15 mouse cellular contexts compared by ENCODE assay signal in genomic region chr9:57597929-57598382, GRCm38 (mm10). TPM values are rescaled to one million over a fixed set of nuclear protein-coding genes. Genes with fewer than 3 reads are reported as not detected.
A peak's percentile ranks its signal among the peaks of the same experiment; 100 is the strongest.
DNase-seq lines count a peak whose midpoint lies in the region; ATAC-seq and TF ChIP-seq lines count a peak whose summit lies in the region.
"Had no signal": no experiment of that assay in that cellular context is flagged by ENCODE, and none has a peak within 500 bp of the region (broad histone marks: within the 10 kb centered on the region; RNA-seq: fewer than 3 reads in every experiment).

No protein-coding gene starts in this region.

- intact Hi-C loops in gastrocnemius, adult 2 months (cut with DNase I), result no loop called here

- 30% methylated on average over 4 of the region's 4 CpGs for WGBS in limb, embryonic 12.5 days
- 26% methylated on average over 4 of the region's 4 CpGs for WGBS in limb, embryonic 10.5 days
- WGBS in hindbrain, embryonic 11.5 days, result 17% methylated on average over 4 of the region's 4 CpGs
- 46% methylated on average over 4 of the region's 4 CpGs for WGBS in neural tube, embryonic 11.5 days

- no peaks in the 10 kb centered on the region for H3K9me3 ChIP-seq in limb, embryonic 12.5 days
- no peaks in the 10 kb centered on the region for H3K9me3 ChIP-seq in limb, embryonic 10.5 days (replicated peaks)
- H3K9me3 ChIP-seq in hindbrain, embryonic 11.5 days (ENCODE audit: control insufficient read depth, low read length), result no peaks in the 10 kb centered on the region
- H3K9me3 ChIP-seq in neural tube, embryonic 11.5 days (ENCODE audit: control insufficient read depth, low read length), result no peaks in the 10 kb centered on the region

- peak; percentile 38 for DNase-seq in embryo, embryonic 10 days (ENCODE audit: low spot score)
- DNase-seq in embryo, embryonic 9.5 days (ENCODE audit: extremely low spot score), result no peak
- DNase-seq in limb, embryonic 10.5 days (ENCODE audit: low spot score), result no peak
- peak; percentile 41 for DNase-seq in hindbrain, embryonic 11.5 days (ENCODE audit: low spot score)
- peak; percentile 26 for DNase-seq in neural tube, embryonic 11.5 days (ENCODE audit: low spot score)
- no peak for DNase-seq in cerebellum, adult 11-12 months
- DNase-seq in gastrocnemius, adult 2 months, result no peak
- DNase-seq: adrenal gland, adult 8-10 months; lung, adult 18-20 months; right cerebral cortex, postnatal 25 days; thymus, adult 18-20 months had no signal

- no peak for TF ChIP-seq CTCF in gastrocnemius, adult 2 months (IDR thresholded peaks at IDR 0.05)

- H3K4me3 ChIP-seq in limb, embryonic 12.5 days (replicated peaks), result no peak overlapping the region
- H3K4me3 ChIP-seq in limb, embryonic 10.5 days, result no peak overlapping the region
- H3K4me3 ChIP-seq in hindbrain, embryonic 11.5 days (ENCODE audit: low read depth, low read length), result no peak overlapping the region
- no peak overlapping the region for H3K4me3 ChIP-seq in neural tube, embryonic 11.5 days (ENCODE audit: low read depth, low read length)
- no peak overlapping the region for H3K4me3 ChIP-seq in gastrocnemius, adult 2 months

- H3K4me1 ChIP-seq in limb, embryonic 12.5 days (replicated peaks), result peaks cover 8% of the 10 kb centered on the region
- H3K4me1 ChIP-seq in limb, embryonic 10.5 days, result peaks cover 24% of the 10 kb centered on the region
- H3K4me1 ChIP-seq in hindbrain, embryonic 11.5 days (replicated peaks; ENCODE audit: control insufficient read depth, insufficient read depth, low read length), result peaks cover 5% of the 10 kb centered on the region; the same call in 1 of the 2 replicates
- H3K4me1 ChIP-seq in neural tube, embryonic 11.5 days (ENCODE audit: control insufficient read depth, insufficient read depth, low read length), result peaks cover 13% of the 10 kb centered on the region

- no peaks in the 10 kb centered on the region for H3K27me3 ChIP-seq in limb, embryonic 12.5 days
- H3K27me3 ChIP-seq in limb, embryonic 10.5 days (ENCODE audit: low read depth, poor library complexity, severe bottlenecking), result no peaks in the 10 kb centered on the region
- H3K27me3 ChIP-seq in hindbrain, embryonic 11.5 days (ENCODE audit: control insufficient read depth, insufficient read depth, low read length), result no peaks in the 10 kb centered on the region
- no peaks in the 10 kb centered on the region for H3K27me3 ChIP-seq in neural tube, embryonic 11.5 days (ENCODE audit: control insufficient read depth, insufficient read depth, low read length)

- H3K36me3 ChIP-seq in limb, embryonic 12.5 days, result peaks cover 26% of the 10 kb centered on the region
- peaks cover 21% of the 10 kb centered on the region for H3K36me3 ChIP-seq in limb, embryonic 10.5 days
- H3K36me3 ChIP-seq in hindbrain, embryonic 11.5 days (ENCODE audit: control insufficient read depth, insufficient read depth, low read length), result 0 out of 2 replicates have a peak, but pooled peaks cover 2% of the 10 kb centered on the region
- H3K36me3 ChIP-seq in neural tube, embryonic 11.5 days (ENCODE audit: control insufficient read depth, insufficient read depth, low read length), result peaks cover 2% of the 10 kb centered on the region

- 0 out of 2 replicates have a peak overlapping the region, but pooled peaks have one; percentile 18 for H3K9ac ChIP-seq in limb, embryonic 12.5 days (replicated peaks)
- no peak overlapping the region for H3K9ac ChIP-seq in hindbrain, embryonic 11.5 days (ENCODE audit: low read depth, low read length)
- H3K9ac ChIP-seq in neural tube, embryonic 11.5 days (ENCODE audit: low read length), result peak overlapping the region; percentile 26; the same call in 1 of the 2 replicates

- no peak for ATAC-seq in limb, embryonic 12.5 days (ENCODE audit: insufficient number of reproducible peaks, insufficient read depth, low FRiP score, low TSS enrichment, low read depth)
- peak; percentile 61 for ATAC-seq in hindbrain, embryonic 11.5 days (ENCODE audit: low FRiP score)
- ATAC-seq in neural tube, embryonic 11.5 days (ENCODE audit: insufficient read depth, low FRiP score, low TSS enrichment), result 0 out of 2 replicates have a peak, but pooled peaks have one; percentile 20
- ATAC-seq: forebrain, embryonic 16.5 days had no signal

- no peak overlapping the region for H3K27ac ChIP-seq in limb, embryonic 12.5 days
- H3K27ac ChIP-seq in limb, embryonic 10.5 days, result no peak overlapping the region
- peak overlapping the region; percentile 56 for H3K27ac ChIP-seq in hindbrain, embryonic 11.5 days (ENCODE audit: low read depth, low read length)
- peak overlapping the region; percentile 34; the same call in 1 of the 2 replicates for H3K27ac ChIP-seq in neural tube, embryonic 11.5 days (ENCODE audit: low read depth, low read length)
- H3K27ac ChIP-seq in gastrocnemius, adult 2 months, result no peak overlapping the region

- H3K4me2 ChIP-seq in limb, embryonic 12.5 days, result no peak overlapping the region
- H3K4me2 ChIP-seq in hindbrain, embryonic 11.5 days (replicated peaks; ENCODE audit: low read depth, low read length), result no peak overlapping the region
- H3K4me2 ChIP-seq in neural tube, embryonic 11.5 days (ENCODE audit: low read depth), result no peak overlapping the region

RNA-seq across cellular contexts. Expression of gene Cplx3, which starts 8.1 kb away (rescaled TPM):
- polyA plus RNA-seq in limb, embryonic 12.5 days (2016; fragmentation: Nextera tagmentation; extraction: Ambion mirVana), result not detected in 2 replicates
- not detected in 2 replicates for polyA plus RNA-seq in limb, embryonic 10.5 days (2016; fragmentation: Nextera tagmentation; extraction: Ambion mirVana)
- 0.09 and 0.11 TPM in 2 replicates for polyA plus RNA-seq in hindbrain, embryonic 11.5 days (2014; fragmentation: Nextera tagmentation; extraction: Ambion mirVana)
- 0.42 TPM in 1 of 2 replicates, not detected in the other for polyA plus RNA-seq in neural tube, embryonic 11.5 days (2014; fragmentation: Nextera tagmentation; extraction: Ambion mirVana)
- not detected for total RNA-seq in gastrocnemius, adult 2 months (2021)
- total RNA-seq: adrenal gland, adult 8-10 months had no signal
- polyA plus RNA-seq: forebrain, embryonic 16.5 days; heart, embryonic 16.5 days had no signal

RNA-seq across cellular contexts. Expression of gene Ulk3, which starts 8.7 kb away (rescaled TPM):
- polyA plus RNA-seq in limb, embryonic 12.5 days (2016; fragmentation: Nextera tagmentation; extraction: Ambion mirVana), result 17.5 and 19.4 TPM in 2 replicates
- polyA plus RNA-seq in limb, embryonic 10.5 days (2016; fragmentation: Nextera tagmentation; extraction: Ambion mirVana), result 10.1 and 12.0 TPM in 2 replicates
- 5.2 and 8.6 TPM in 2 replicates for polyA plus RNA-seq in hindbrain, embryonic 11.5 days (2014; fragmentation: Nextera tagmentation; extraction: Ambion mirVana)
- polyA plus RNA-seq in neural tube, embryonic 11.5 days (2014; fragmentation: Nextera tagmentation; extraction: Ambion mirVana), result 7.3 and 10.9 TPM in 2 replicates
- 1 to 10 TPM; 4.4 to 6.6 TPM for total RNA-seq in gastrocnemius, adult 2 months (2021)

RNA-seq across cellular contexts. Expression of gene Lman1l, which starts 22.6 kb away (rescaled TPM):
- 0.14 TPM in 1 of 2 replicates, not detected in the other for polyA plus RNA-seq in limb, embryonic 12.5 days (2016; fragmentation: Nextera tagmentation; extraction: Ambion mirVana)
- not detected in 2 replicates for polyA plus RNA-seq in limb, embryonic 10.5 days (2016; fragmentation: Nextera tagmentation; extraction: Ambion mirVana)
- not detected in 2 replicates for polyA plus RNA-seq in hindbrain, embryonic 11.5 days (2014; fragmentation: Nextera tagmentation; extraction: Ambion mirVana)
- not detected in 2 replicates for polyA plus RNA-seq in neural tube, embryonic 11.5 days (2014; fragmentation: Nextera tagmentation; extraction: Ambion mirVana)
- not detected for total RNA-seq in gastrocnemius, adult 2 months (2021)
- total RNA-seq: adrenal gland, adult 8-10 months; layer of hippocampus, adult 8-10 months had no signal
- polyA plus RNA-seq: forebrain, embryonic 16.5 days; heart, embryonic 16.5 days had no signal

RNA-seq across cellular contexts. Expression of gene Scamp2, which starts 37.2 kb away (rescaled TPM):
- 49.5 and 51.9 TPM in 2 replicates for polyA plus RNA-seq in limb, embryonic 12.5 days (2016; fragmentation: Nextera tagmentation; extraction: Ambion mirVana)
- 37.4 and 41.9 TPM in 2 replicates for polyA plus RNA-seq in limb, embryonic 10.5 days (2016; fragmentation: Nextera tagmentation; extraction: Ambion mirVana)
- 57.6 and 57.8 TPM in 2 replicates for polyA plus RNA-seq in hindbrain, embryonic 11.5 days (2014; fragmentation: Nextera tagmentation; extraction: Ambion mirVana)
- 56.7 and 59.6 TPM in 2 replicates for polyA plus RNA-seq in neural tube, embryonic 11.5 days (2014; fragmentation: Nextera tagmentation; extraction: Ambion mirVana)
- total RNA-seq in gastrocnemius, adult 2 months (2021), result 10 to 100 TPM; 39.6 to 46.4 TPM

RNA-seq across cellular contexts. Expression of gene Mpi, which starts 45.4 kb away (rescaled TPM):
- polyA plus RNA-seq in limb, embryonic 12.5 days (2016; fragmentation: Nextera tagmentation; extraction: Ambion mirVana), result 56.8 and 58.0 TPM in 2 replicates
- 60.0 and 61.3 TPM in 2 replicates for polyA plus RNA-seq in limb, embryonic 10.5 days (2016; fragmentation: Nextera tagmentation; extraction: Ambion mirVana)
- polyA plus RNA-seq in hindbrain, embryonic 11.5 days (2014; fragmentation: Nextera tagmentation; extraction: Ambion mirVana), result 50.0 and 52.7 TPM in 2 replicates
- 52.8 and 53.0 TPM in 2 replicates for polyA plus RNA-seq in neural tube, embryonic 11.5 days (2014; fragmentation: Nextera tagmentation; extraction: Ambion mirVana)
- total RNA-seq in gastrocnemius, adult 2 months (2021), result 10 to 100 TPM; 67.6 to 97.7 TPM

Comparison
In these comparisons a context has a peak if more than half of its experiments do, and no peak if none do; other contexts are left out.
1. DNase-seq: peak in embryo, embryonic 10 days (single experiment), hindbrain, embryonic 11.5 days (single experiment) and neural tube, embryonic 11.5 days (single experiment); none in embryo, embryonic 9.5 days (single experiment), limb, embryonic 10.5 days (single experiment), cerebellum, adult 11-12 months (single experiment) and gastrocnemius, adult 2 months (single experiment).
2. H3K27ac ChIP-seq: peak in hindbrain, embryonic 11.5 days (single experiment) and neural tube, embryonic 11.5 days (single experiment); none in limb, embryonic 12.5 days (single experiment), limb, embryonic 10.5 days (single experiment) and gastrocnemius, adult 2 months (single experiment).